24 mouse cellular contexts compared by ENCODE assay signal in genomic region chr3:53869263-53869662, GRCm38 (mm10). TPM values are rescaled to one million over a fixed set of nuclear protein-coding genes. Genes with fewer than 3 reads are reported as not detected.
DNase-seq lines count a peak whose midpoint lies in the region; ATAC-seq and TF ChIP-seq lines count a peak whose summit lies in the region.
"Had no signal": no experiment of that assay in that cellular context is flagged by ENCODE, and none has a peak within 500 bp of the region (broad histone marks: within the 10 kb centered on the region; RNA-seq: fewer than 3 reads in every experiment).

No protein-coding gene starts in this region.

- H3K27me3 ChIP-seq in forebrain, embryonic 10.5 days (ENCODE audit: poor library complexity, severe bottlenecking) = no peaks in the 10 kb centered on the region; the same call in 1 of the 2 replicates
- H3K27me3 ChIP-seq in forebrain, embryonic 15.5 days = no peaks in the 10 kb centered on the region
- H3K27me3 ChIP-seq in kidney, postnatal 0 days (ENCODE audit: insufficient read depth, low read length) = no peaks in the 10 kb centered on the region
- H3K27me3 ChIP-seq in midbrain, embryonic 12.5 days = no peaks in the 10 kb centered on the region
- H3K27me3 ChIP-seq: heart, embryonic 15.5 days; hindbrain, embryonic 13.5 days; neural tube, embryonic 13.5 days had no signal

- H3K4me3 ChIP-seq in forebrain, embryonic 10.5 days = no peak overlapping the region
- H3K4me3 ChIP-seq in forebrain, embryonic 15.5 days = no peak overlapping the region
- no peak overlapping the region for H3K4me3 ChIP-seq in kidney, postnatal 0 days (replicated peaks; ENCODE audit: low read depth, low read length)
- H3K4me3 ChIP-seq in midbrain, embryonic 12.5 days = no peak overlapping the region
- H3K4me3 ChIP-seq: heart, embryonic 15.5 days; hindbrain, embryonic 13.5 days; neural tube, embryonic 13.5 days had no signal

- H3K4me2 ChIP-seq in forebrain, embryonic 15.5 days (replicated peaks) = no peak overlapping the region
- H3K4me2 ChIP-seq in kidney, postnatal 0 days (ENCODE audit: low read length) = no peak overlapping the region
- no peak overlapping the region for H3K4me2 ChIP-seq in midbrain, embryonic 12.5 days (replicated peaks)
- H3K4me2 ChIP-seq: heart, embryonic 15.5 days; hindbrain, embryonic 13.5 days; neural tube, embryonic 13.5 days had no signal

- ATAC-seq in forebrain, embryonic 15.5 days (replicated peaks) = no peak
- no peak for ATAC-seq in kidney, postnatal 0 days (replicated peaks; ENCODE audit: low FRiP score, low read depth)
- peak; percentile 76 for ATAC-seq in midbrain, embryonic 12.5 days (ENCODE audit: low FRiP score, low read depth)
- ATAC-seq: intestine, embryonic 16.5 days had no signal

- no peak overlapping the region for H3K9ac ChIP-seq in forebrain, embryonic 15.5 days (replicated peaks)
- no peak overlapping the region for H3K9ac ChIP-seq in kidney, postnatal 0 days (ENCODE audit: low read depth, low read length)
- no peak overlapping the region for H3K9ac ChIP-seq in midbrain, embryonic 12.5 days (replicated peaks)
- H3K9ac ChIP-seq: heart, embryonic 15.5 days; hindbrain, embryonic 13.5 days; neural tube, embryonic 13.5 days had no signal

- no peaks in the 10 kb centered on the region for H3K36me3 ChIP-seq in forebrain, embryonic 10.5 days (replicated peaks)
- H3K36me3 ChIP-seq in forebrain, embryonic 15.5 days = no peaks in the 10 kb centered on the region
- no peaks in the 10 kb centered on the region for H3K36me3 ChIP-seq in kidney, postnatal 0 days (ENCODE audit: insufficient read depth, low read length)
- no peaks in the 10 kb centered on the region for H3K36me3 ChIP-seq in midbrain, embryonic 12.5 days
- H3K36me3 ChIP-seq: heart, embryonic 15.5 days; hindbrain, embryonic 13.5 days; neural tube, embryonic 13.5 days had no signal

- DNase-seq in forebrain, embryonic 10.5 days (ENCODE audit: extremely low spot score, low spot score) = no peak
- DNase-seq in kidney, postnatal 0 days (ENCODE audit: low spot score) = peak; percentile 40
- DNase-seq in kidney, postnatal 14 days = no peak
- DNase-seq in adrenal gland, postnatal 4 days (ENCODE audit: low spot score in 2 of 2) = no peak
- no peak for DNase-seq in cerebellum, adult 11 months
- no peak for DNase-seq in urinary bladder, adult 18-20 months (ENCODE audit: low spot score in 2 of 2)
- DNase-seq: adrenal gland, adult 2 months; cerebellum, adult 2 months; heart, adult 11 months; layer of hippocampus, adult 9-11 months; liver; lung, adult 18-20 months; lung, postnatal 36 days; right cerebral cortex, postnatal 4 days; thymus, postnatal 14 days had no signal

- H3K27ac ChIP-seq in forebrain, embryonic 10.5 days = peak overlapping the region; percentile 42; the same call in 1 of the 2 replicates
- H3K27ac ChIP-seq in forebrain, embryonic 15.5 days (replicated peaks) = no peak overlapping the region
- H3K27ac ChIP-seq in kidney, postnatal 0 days = peak overlapping the region; percentile 81
- H3K27ac ChIP-seq in midbrain, embryonic 12.5 days (replicated peaks) = peak overlapping the region; percentile 46
- H3K27ac ChIP-seq: heart, embryonic 15.5 days; hindbrain, embryonic 13.5 days; neural tube, embryonic 13.5 days had no signal

- H3K9me3 ChIP-seq in forebrain, embryonic 10.5 days = no peaks in the 10 kb centered on the region
- H3K9me3 ChIP-seq in forebrain, embryonic 15.5 days = no peaks in the 10 kb centered on the region
- no peaks in the 10 kb centered on the region for H3K9me3 ChIP-seq in kidney, postnatal 0 days (replicated peaks; ENCODE audit: low read length)
- no peaks in the 10 kb centered on the region for H3K9me3 ChIP-seq in midbrain, embryonic 12.5 days
- H3K9me3 ChIP-seq: heart, embryonic 15.5 days; hindbrain, embryonic 13.5 days; neural tube, embryonic 13.5 days had no signal

- no peak for TF ChIP-seq CTCF in kidney, postnatal 0 days (IDR thresholded peaks at IDR 0.05; ENCODE audit: low read depth)

- 11% methylated on average over 1 of the region's 1 CpGs for WGBS in forebrain, embryonic 10.5 days
- WGBS in forebrain, embryonic 15.5 days = 0% methylated on average over 1 of the region's 1 CpGs
- 13% methylated on average over 1 of the region's 1 CpGs for WGBS in kidney, postnatal 0 days
- 0% methylated on average over 1 of the region's 1 CpGs for WGBS in midbrain, embryonic 12.5 days

- H3K4me1 ChIP-seq in forebrain, embryonic 10.5 days = peaks cover 14% of the 10 kb centered on the region
- H3K4me1 ChIP-seq in forebrain, embryonic 15.5 days = peaks cover 7% of the 10 kb centered on the region
- 0 out of 2 replicates have a peak, but pooled peaks cover 2% of the 10 kb centered on the region for H3K4me1 ChIP-seq in kidney, postnatal 0 days (replicated peaks; ENCODE audit: insufficient read depth, low read length)
- peaks cover 10% of the 10 kb centered on the region; the same call in 1 of the 2 replicates for H3K4me1 ChIP-seq in midbrain, embryonic 12.5 days
- H3K4me1 ChIP-seq: heart, embryonic 15.5 days had no signal

RNA-seq across cellular contexts. Expression of gene Ufm1, which starts 5.6 kb away (rescaled TPM):
- 94.3 and 99.0 TPM in 2 replicates for polyA plus RNA-seq in forebrain, embryonic 10.5 days (2016; fragmentation: Nextera tagmentation; extraction: Ambion mirVana)
- polyA plus RNA-seq in forebrain, embryonic 15.5 days (2015; fragmentation: Nextera tagmentation; extraction: Ambion mirVana) = 108 and 114 TPM in 2 replicates
- 128 and 130 TPM in 2 replicates for polyA plus RNA-seq in kidney, postnatal 0 days (2015; fragmentation: Nextera tagmentation; extraction: Ambion mirVana)
- polyA plus RNA-seq in midbrain, embryonic 12.5 days (2016; fragmentation: Nextera tagmentation; extraction: Ambion mirVana) = 101 and 103 TPM in 2 replicates
- 10 to 100 TPM; 68.4 to 78.6 TPM for total RNA-seq in adrenal gland, postnatal 4 days (2021)

RNA-seq across cellular contexts. Expression of gene Gm10985, which starts 24.4 kb away (rescaled TPM):
- not detected in 2 replicates for polyA plus RNA-seq in forebrain, embryonic 10.5 days (2016; fragmentation: Nextera tagmentation; extraction: Ambion mirVana)
- polyA plus RNA-seq in forebrain, embryonic 15.5 days (2015; fragmentation: Nextera tagmentation; extraction: Ambion mirVana) = not detected in 2 replicates
- not detected in 2 replicates for polyA plus RNA-seq in kidney, postnatal 0 days (2015; fragmentation: Nextera tagmentation; extraction: Ambion mirVana)
- polyA plus RNA-seq in midbrain, embryonic 12.5 days (2016; fragmentation: Nextera tagmentation; extraction: Ambion mirVana) = not detected in 2 replicates
- not detected for total RNA-seq in adrenal gland, postnatal 4 days (2021)
- total RNA-seq: adrenal gland, adult 2 months; gastrocnemius, adult 18-20 months; left cerebral cortex, postnatal 14 days had no signal
- polyA plus RNA-seq: adrenal gland, adult 2 months; cerebellum, adult 2 months; cortical plate, adult 2 months; heart, embryonic 15.5 days; hindbrain, embryonic 13.5 days; intestine, embryonic 16.5 days; neural tube, embryonic 13.5 days had no signal
